Mouse (Mus musculus): ENCODE data around the gene Shld1.

Gene Shld1

GRCm38 (mm10) chr2:132691731-132692130 is 5.0 kb downstream of the Shld1 start:
- DNase-seq (ENCODE audit: low spot score in 2 of 2) = no peak

DNA sequence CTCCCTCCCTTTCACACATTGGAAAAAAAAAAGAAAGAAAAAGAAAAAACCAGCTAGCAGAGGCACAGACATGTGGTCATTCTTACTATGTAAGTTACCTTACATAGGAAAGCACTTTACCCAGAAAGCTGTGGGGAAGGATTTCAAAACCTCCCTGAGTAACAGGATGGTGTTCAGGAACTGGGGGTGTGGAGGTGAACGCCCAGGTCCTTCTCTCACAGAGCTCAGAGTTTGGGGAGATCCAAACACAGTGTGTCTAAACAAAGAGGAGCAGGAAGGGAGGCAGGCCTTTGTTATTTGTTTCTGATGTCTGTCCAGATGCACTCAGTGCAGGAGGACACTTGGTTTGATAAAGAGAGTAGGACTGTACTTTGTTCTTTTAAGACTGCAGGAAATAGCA is 5.6 kb downstream of the Shld1 start:
- no peak for DNase-seq (ENCODE audit: low spot score in 2 of 2)

DNA sequence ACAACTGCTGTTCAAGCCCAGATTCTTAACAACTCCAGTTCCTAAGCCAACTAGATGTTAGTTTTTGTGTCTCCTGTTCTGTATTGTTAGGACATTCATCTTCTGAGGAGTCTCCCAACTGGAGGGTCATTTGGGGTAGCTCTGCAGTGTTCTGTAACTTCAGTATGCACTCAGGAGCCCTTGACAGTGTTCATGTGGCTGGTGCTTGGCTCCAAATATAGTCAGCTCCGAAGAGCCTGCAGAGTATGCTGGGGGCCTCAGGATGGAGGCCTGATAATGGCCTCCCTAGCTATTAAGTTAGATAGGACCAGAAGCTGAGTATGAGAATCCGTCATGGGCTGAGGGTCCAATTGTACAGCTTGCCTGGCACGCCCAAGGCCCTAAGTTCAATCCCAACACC is 7.2 kb downstream of the Shld1 start:
- DNase-seq (ENCODE audit: low spot score in 2 of 2) = no peak

GRCm38 (mm10) chr2:132695358-132696093 is 8.8 kb downstream of the Shld1 start:
- no peak for DNase-seq (ENCODE audit: low spot score in 2 of 2)

DNA sequence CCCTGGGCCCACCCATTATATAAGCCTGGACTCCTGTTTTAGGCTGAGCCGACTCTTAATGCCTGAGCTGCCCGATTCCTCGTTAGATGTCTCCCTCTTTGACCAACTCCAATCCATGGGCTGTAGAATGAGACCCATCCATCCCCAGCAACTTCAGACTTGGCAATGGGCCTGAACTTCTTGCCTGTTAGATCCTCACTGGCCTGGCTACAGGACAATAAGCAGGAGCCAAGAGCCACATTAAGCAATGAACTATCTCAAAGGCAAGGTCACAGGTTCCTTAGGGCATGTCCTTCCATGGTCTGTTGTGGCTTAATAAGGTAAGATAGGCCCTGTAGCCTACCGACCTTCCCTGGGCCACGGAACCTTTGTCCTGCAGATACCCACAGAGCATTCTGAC is 9.8 kb downstream of the Shld1 start:
- no peak for DNase-seq (ENCODE audit: low spot score in 2 of 2)

DNA sequence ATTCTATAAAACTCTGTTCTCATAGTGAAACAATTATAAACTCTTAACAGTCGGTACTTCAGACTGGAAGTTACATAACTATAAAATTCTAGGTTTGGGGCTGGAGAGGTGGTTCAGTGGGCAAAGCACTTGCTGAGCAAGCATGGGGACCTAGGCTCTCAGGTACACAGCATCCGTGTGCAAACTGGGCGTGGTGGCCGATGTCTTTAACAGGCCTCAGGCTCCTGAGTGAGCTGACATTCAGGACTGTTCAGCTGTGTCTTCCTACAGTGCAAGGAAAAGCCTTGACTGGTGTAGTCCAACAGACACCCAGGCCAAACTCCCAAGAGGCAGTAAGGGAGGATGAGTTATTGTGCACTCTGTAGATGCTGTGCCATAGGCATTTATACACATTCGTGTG is 10.5 kb downstream of the Shld1 start:
- DNase-seq (ENCODE audit: low spot score in 2 of 2) = no peak

- DNase-seq (ENCODE audit: low spot score in 2 of 2) = no peak
These were observed 11.0 kb downstream of the Shld1 start for GRCm38 (mm10) chr2:132697695-132698094.

DNA sequence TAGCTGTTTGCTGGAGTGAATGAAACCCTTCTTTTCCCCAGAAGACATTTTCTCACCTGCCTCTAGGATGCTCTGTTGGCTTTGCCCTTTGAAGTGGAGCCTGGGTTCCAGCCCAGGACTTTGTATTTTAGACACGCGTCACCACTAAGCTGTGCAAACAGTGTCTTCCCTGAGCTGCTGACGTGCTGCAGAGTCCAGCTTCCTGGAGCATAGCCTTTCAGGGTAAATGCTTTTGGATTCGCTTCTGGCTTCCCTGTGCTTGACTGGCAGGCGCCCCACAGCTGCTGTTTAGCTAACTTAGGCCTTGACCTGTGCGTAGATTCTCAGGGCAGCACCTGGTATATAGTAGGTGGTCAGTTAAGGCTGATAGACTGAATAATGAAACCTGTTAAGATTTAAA is 11.7 kb downstream of the Shld1 start:
- no peak for DNase-seq (ENCODE audit: low spot score in 2 of 2)

DNA sequence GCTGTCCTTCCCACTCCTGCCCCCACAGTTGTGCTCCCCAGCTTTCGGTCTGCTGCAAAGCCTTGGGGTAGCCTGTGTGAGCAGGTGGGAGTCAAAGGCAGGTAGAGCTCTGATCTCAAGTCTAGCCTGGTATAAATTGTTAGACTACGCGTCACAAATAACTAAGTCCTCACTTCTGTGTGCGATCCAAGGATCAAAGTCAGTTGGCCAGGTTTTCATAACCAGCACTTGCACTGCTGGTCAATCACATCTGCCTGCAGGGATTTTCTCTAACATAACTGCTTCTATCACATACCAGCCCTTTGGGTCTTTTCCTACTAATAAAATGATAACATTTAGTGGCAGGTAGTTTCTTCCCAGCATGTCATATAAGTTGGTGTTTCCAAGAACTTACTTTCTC is 14.2 kb downstream of the Shld1 start:
- no peak for DNase-seq (ENCODE audit: low spot score in 2 of 2)

GRCm38 (mm10) chr2:132701451-132701886 is 14.7 kb downstream of the Shld1 start:
- peak; percentile 78 to 87 for DNase-seq (ENCODE audit: low spot score in 2 of 2)

DNA sequence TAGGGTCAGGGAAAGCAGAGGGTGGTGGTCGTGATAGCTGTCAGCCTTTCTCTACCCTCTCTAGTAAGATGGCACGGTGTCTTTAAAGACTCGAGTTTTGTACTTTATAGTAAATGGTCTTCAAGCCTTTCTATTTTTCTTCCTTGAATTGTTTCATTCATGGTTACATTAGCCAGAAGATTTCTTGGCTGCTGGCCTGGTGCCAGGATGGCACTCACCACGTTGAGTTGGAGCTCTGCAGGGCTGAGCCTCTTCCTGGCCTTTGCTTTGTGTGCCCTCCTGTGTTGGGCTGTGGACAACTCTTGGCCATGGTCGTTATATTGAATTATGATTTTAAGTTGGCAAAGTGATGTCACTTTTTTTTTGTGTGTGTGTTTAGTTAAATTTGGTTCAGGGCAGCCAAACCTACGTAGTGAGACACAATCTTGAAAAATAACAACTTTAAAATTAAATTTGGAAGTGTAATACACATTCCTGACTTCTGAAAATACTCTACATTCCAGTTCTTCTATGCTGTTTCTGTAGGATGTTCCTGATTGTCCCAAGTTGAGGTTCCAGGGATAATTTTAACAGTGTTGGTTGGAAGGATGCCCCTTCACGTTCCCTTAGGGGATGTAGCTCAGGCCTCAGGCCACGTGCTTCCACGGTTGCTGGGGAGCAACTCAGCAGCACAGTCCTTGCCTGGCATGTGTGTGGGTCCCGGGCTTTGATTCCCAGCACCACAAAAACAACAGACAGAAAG is 18.7 kb downstream of the Shld1 start:
- no peak for DNase-seq (ENCODE audit: low spot score in 2 of 2)

DNA sequence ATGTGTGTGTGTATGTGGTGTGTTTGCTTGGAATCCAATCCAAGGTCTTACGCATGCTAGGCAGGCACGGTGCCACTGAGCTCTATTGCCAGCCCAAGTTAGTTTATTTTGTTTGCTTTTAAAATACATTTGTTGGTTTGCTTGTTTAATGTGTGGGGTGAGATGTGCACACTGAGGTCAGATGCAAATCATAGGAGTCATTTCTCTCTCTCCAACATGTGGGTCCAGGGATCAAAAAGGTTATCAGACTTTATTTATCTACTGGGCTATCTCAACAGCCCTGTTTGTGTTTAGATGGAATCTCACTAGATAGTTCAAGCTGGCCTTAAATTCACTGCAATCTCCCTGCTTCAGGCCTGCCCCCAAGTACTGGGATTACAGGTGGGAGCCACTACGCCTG is 19.6 kb downstream of the Shld1 start:
- no peak for DNase-seq (ENCODE audit: low spot score in 2 of 2)

GRCm38 (mm10) chr2:132710488-132710887 is 23.8 kb downstream of the Shld1 start:
- no peak for DNase-seq (ENCODE audit: low spot score in 2 of 2)

DNA sequence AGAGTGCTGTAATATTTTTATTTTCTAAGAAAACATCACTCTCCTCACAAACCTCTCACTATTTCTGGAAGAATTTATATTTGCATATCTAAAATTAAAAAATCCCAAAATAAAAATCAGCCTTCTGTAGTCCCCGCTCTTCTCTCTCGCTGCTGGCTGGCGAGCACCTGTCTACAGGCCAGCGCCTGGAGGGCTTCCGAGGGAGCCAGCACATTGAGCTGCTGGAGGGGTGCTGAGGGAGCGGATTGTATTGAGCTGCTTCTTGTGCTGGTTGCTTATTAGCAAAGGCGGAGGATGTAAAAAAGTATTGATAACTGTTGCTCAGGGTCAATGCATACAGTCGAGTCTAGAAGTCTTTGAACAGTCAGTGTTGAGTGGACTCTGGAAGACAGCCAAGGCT is 25.3 kb downstream of the Shld1 start:
- DNase-seq (ENCODE audit: low spot score in 2 of 2) = no peak

DNA sequence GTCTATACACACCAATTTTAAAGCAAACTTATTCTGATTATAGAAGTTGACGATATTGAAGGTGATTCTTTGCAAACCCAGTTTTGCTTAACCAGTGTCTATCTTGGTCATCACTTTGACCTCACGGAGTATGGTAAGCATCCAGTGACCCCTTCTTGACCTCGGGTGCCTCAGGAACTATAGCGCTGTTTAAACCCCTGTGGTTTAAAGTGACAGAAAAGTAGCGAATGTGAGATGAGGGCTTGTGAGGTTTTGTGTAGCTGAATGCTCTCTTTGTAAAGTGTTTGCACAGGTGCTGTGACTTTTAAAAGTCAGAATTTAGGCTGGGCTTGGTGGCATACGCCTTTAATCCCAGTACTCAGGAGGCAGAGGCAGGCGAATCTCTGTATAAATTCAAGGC is 27.8 kb downstream of the Shld1 start:
- no peak for DNase-seq (ENCODE audit: low spot score in 2 of 2)

DNA sequence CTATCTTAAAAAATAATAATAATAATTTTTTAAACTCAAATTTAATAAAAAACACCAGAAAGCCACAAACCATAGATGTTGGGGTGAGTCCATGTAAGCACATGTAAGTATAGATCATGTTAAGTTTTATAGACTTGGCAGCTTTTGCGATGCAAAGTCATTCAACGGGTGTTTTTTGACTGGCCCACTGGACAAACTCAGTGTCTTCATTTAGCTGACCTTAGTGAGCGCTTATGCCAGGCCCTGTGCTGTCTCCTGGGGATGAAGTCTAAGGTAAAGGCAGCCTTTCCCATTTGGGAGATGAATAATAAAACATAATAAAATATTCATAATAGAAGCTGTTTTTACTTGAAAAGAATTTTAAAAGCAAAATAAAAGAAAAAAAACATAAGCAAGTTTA is 28.2 kb downstream of the Shld1 start:
- DNase-seq (ENCODE audit: low spot score in 2 of 2) = no peak

- no peak for DNase-seq (ENCODE audit: low spot score in 2 of 2)
These were observed 28.8 kb downstream of the Shld1 start for GRCm38 (mm10) chr2:132715421-132716070.

DNA sequence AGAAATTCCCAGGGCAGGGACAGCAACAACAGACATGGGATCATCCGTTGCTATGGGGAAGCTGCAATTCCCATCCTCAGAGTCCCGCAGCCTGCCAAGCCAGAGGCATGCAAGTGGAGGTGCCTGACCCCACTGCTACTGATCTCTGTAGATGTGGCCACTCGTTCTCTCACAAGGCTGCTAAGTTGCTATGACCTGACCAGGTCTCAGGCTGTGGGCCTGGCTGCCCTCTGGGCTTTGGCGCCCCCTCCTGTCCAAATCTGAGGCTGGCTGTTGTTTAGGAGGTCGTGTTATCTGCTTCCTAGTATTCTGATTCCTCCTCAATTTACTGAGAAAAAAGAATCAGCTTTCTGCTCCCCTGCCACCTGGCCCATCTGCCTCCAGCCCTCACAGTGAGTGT is 29.4 kb downstream of the Shld1 start:
- peak in 1 of 2 experiments; percentile 43 for DNase-seq (ENCODE audit: low spot score in 2 of 2)

GRCm38 (mm10) chr2:132716901-132717536 is 30.3 kb downstream of the Shld1 start:
- no peak for DNase-seq (ENCODE audit: low spot score in 2 of 2)

DNA sequence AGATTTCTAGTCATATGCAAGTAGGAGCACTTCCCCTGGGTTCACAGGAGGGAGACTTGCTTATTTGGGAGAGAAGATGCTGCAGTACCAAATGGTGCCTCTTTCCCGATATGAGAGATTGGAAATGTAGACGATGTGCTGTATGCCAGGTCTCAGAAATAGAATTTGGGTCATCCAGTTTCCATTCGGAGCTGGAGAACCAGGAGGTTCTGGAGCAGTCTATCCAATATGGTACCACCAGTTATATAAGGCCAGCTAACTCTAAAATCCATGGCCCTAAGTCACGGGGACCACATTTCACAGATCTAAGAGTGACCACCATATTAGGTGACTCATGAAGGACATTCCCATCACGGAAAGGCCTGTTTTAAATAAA is 30.8 kb downstream of the Shld1 start:
- DNase-seq (ENCODE audit: low spot score in 2 of 2) = no peak

GRCm38 (mm10) chr2:132720921-132721566 is 34.3 kb downstream of the Shld1 start:
- DNase-seq (ENCODE audit: low spot score in 2 of 2) = no peak

- no peak for DNase-seq (ENCODE audit: low spot score in 2 of 2)
These were observed 35.1 kb downstream of the Shld1 start for GRCm38 (mm10) chr2:132721844-132722243.

Data from right cerebral cortex, adult 2 months (tissue).